10 mouse cellular contexts compared by ENCODE assay signal in genomic region chr19:55380764-55381163, GRCm38 (mm10).
DNase-seq lines count a peak whose midpoint lies in the region; ATAC-seq and TF ChIP-seq lines count a peak whose summit lies in the region.
"Had no signal": no experiment of that assay in that cellular context is flagged by ENCODE, and none has a peak within 500 bp of the region (broad histone marks: within the 10 kb centered on the region; RNA-seq: fewer than 3 reads in every experiment).

No protein-coding gene starts in this region.

- no peak overlapping the region for H3K27ac ChIP-seq in ES-Bruce4 (ENCODE audit: insufficient read depth, low read length)
- H3K27ac ChIP-seq in forebrain, embryonic 11.5 days (ENCODE audit: low read depth, low read length), result no peak overlapping the region
- no peak overlapping the region for H3K27ac ChIP-seq in limb, embryonic 12.5 days
- H3K27ac ChIP-seq: limb, embryonic 15.5 days had no signal

- 7% methylated on average over 12 of the region's 12 CpGs for WGBS in forebrain, embryonic 11.5 days
- WGBS in limb, embryonic 12.5 days, result 26% methylated on average over 12 of the region's 12 CpGs

- H3K9me3 ChIP-seq in ES-Bruce4 (replicated peaks; ENCODE audit: control insufficient read depth, insufficient read depth, low read length, poor library complexity, severe bottlenecking), result no peaks in the 10 kb centered on the region
- no peaks in the 10 kb centered on the region for H3K9me3 ChIP-seq in forebrain, embryonic 11.5 days (ENCODE audit: control insufficient read depth, low read length)
- H3K9me3 ChIP-seq in limb, embryonic 12.5 days, result no peaks in the 10 kb centered on the region
- H3K9me3 ChIP-seq: limb, embryonic 15.5 days had no signal

- H3K4me1 ChIP-seq in ES-Bruce4 (ENCODE audit: control insufficient read depth, insufficient read depth, low read length), result no peaks in the 10 kb centered on the region
- peaks cover 14% of the 10 kb centered on the region for H3K4me1 ChIP-seq in forebrain, embryonic 11.5 days (replicated peaks; ENCODE audit: control insufficient read depth, insufficient read depth, low read length)
- H3K4me1 ChIP-seq in limb, embryonic 12.5 days (replicated peaks), result peaks cover 43% of the 10 kb centered on the region

- H3K9ac ChIP-seq in ES-Bruce4 (ENCODE audit: low read depth, poor library complexity, severe bottlenecking), result no peak overlapping the region
- H3K9ac ChIP-seq in forebrain, embryonic 11.5 days (ENCODE audit: low read length), result no peak overlapping the region
- no peak overlapping the region for H3K9ac ChIP-seq in limb, embryonic 12.5 days (replicated peaks)
- H3K9ac ChIP-seq: limb, embryonic 15.5 days had no signal

- no peak for TF ChIP-seq POLR2A in ES-Bruce4 (IDR thresholded peaks at IDR 0.05; ENCODE audit: insufficient read depth, low read length)

- peak; percentile 77 for ATAC-seq in forebrain, embryonic 11.5 days (replicated peaks; ENCODE audit: low FRiP score)
- ATAC-seq in limb, embryonic 12.5 days (ENCODE audit: insufficient number of reproducible peaks, insufficient read depth, low FRiP score, low TSS enrichment, low read depth), result no peak
- ATAC-seq: inflammation-experienced regulatory T-cells, adult 6 months had no signal

- 0 out of 2 replicates have a peak, but pooled peaks have one; percentile 40 for TF ChIP-seq EP300 in ES-Bruce4 (IDR thresholded peaks at IDR 0.05; ENCODE audit: insufficient read depth, low read depth, low read length)

- no peak overlapping the region for H3K4me3 ChIP-seq in ES-Bruce4 (ENCODE audit: low read depth, low read length)
- H3K4me3 ChIP-seq in forebrain, embryonic 11.5 days (ENCODE audit: low read depth, low read length), result peak overlapping the region; percentile 11; the same call in 1 of the 2 replicates
- H3K4me3 ChIP-seq in limb, embryonic 12.5 days (replicated peaks), result no peak overlapping the region
- H3K4me3 ChIP-seq: limb, embryonic 15.5 days had no signal

- TF ChIP-seq CTCF in ES-Bruce4 (IDR thresholded peaks at IDR 0.05; ENCODE audit: low read depth, low read length), result no peak

- intact Hi-C loops in gastrocnemius, postnatal 14 days (cut with DNase I; ENCODE audit: low total_unique reads), result no loop called here

- H3K4me2 ChIP-seq in forebrain, embryonic 11.5 days (ENCODE audit: low read depth, low read length, severe bottlenecking), result peak overlapping the region; percentile 40; the same call in 1 of the 2 replicates
- peak overlapping the region; percentile 4; the same call in 1 of the 2 replicates for H3K4me2 ChIP-seq in limb, embryonic 12.5 days
- H3K4me2 ChIP-seq: limb, embryonic 15.5 days had no signal

- DNase-seq in ES-CJ7 (ENCODE audit: low read depth, low spot score), result peak; percentile 55
- DNase-seq in forebrain, embryonic 11.5 days (ENCODE audit: low spot score), result peak; percentile 73
- no peak for DNase-seq in c-Kit-positive CD71-positive TER-119-positive erythroid progenitor cells, embryonic 14.5 days (ENCODE audit: low spot score)
- no peak for DNase-seq in gastrocnemius, postnatal 14 days
- no peak for DNase-seq in spleen, postnatal 14 days (ENCODE audit: low spot score in 2 of 2)
- DNase-seq: gastrocnemius, postnatal 10 days had no signal

- H3K27me3 ChIP-seq in ES-Bruce4 (ENCODE audit: control insufficient read depth, insufficient read depth, low read length, poor library complexity, severe bottlenecking), result no peaks in the 10 kb centered on the region
- H3K27me3 ChIP-seq in forebrain, embryonic 11.5 days (ENCODE audit: control insufficient read depth, insufficient read depth, low read length), result peaks cover 4% of the 10 kb centered on the region
- H3K27me3 ChIP-seq in limb, embryonic 12.5 days, result no peaks in the 10 kb centered on the region
- H3K27me3 ChIP-seq: limb, embryonic 15.5 days had no signal

- H3K36me3 ChIP-seq in ES-Bruce4 (ENCODE audit: control insufficient read depth, insufficient read depth, low read length, poor library complexity, severe bottlenecking), result no peaks in the 10 kb centered on the region
- no peaks in the 10 kb centered on the region for H3K36me3 ChIP-seq in forebrain, embryonic 11.5 days (ENCODE audit: control insufficient read depth, insufficient read depth, low read length)
- no peaks in the 10 kb centered on the region; the same call in 1 of the 2 replicates for H3K36me3 ChIP-seq in limb, embryonic 12.5 days
- H3K36me3 ChIP-seq: limb, embryonic 15.5 days had no signal

Comparison
In these comparisons a context has a peak if more than half of its experiments do, and no peak if none do; other contexts are left out.
1. DNase-seq: peak in ES-CJ7 (single experiment) and forebrain, embryonic 11.5 days (single experiment); none in c-Kit-positive CD71-positive TER-119-positive erythroid progenitor cells, embryonic 14.5 days (single experiment), gastrocnemius, postnatal 14 days (single experiment) and spleen, postnatal 14 days (0 of 2).